Mouse (Mus musculus) ES-Bruce4 (cell line): ENCODE measurements around the gene Mgst1. TPM values are rescaled to one million over a fixed set of nuclear protein-coding genes. Genes with fewer than 3 reads are reported as not detected.

Experiments
- H3K27ac ChIP-seq: 2 replicates; pipeline ENCODE4 v1.5.1; 2012; ENCODE audit warnings: low read length, inconsistent platforms; ENCODE audit not compliant: insufficient read depth
- H3K27me3 ChIP-seq: 2 replicates; pipeline ENCODE4 v1.6.1; 2012; ENCODE audit warnings: mild to moderate bottlenecking, low read length, inconsistent platforms; ENCODE audit not compliant: control insufficient read depth, poor library complexity, insufficient read depth, severe bottlenecking
- H3K36me3 ChIP-seq: 2 replicates; pipeline ENCODE4 v1.6.1; 2012; ENCODE audit warnings: inconsistent platforms, mild to moderate bottlenecking, low read length, moderate library complexity; ENCODE audit not compliant: control insufficient read depth, poor library complexity, insufficient read depth, severe bottlenecking
- H3K4me1 ChIP-seq: one replicate; pipeline ENCODE4 v1.8.1; 2011; ENCODE audit warnings: low read length; ENCODE audit not compliant: control insufficient read depth, insufficient read depth
- H3K4me3 ChIP-seq: 2 replicates; pipeline ENCODE4 v1.5.1; 2011; ENCODE audit warnings: low read depth, mild to moderate bottlenecking, low read length
- H3K9ac ChIP-seq: 2 replicates; pipeline ENCODE4 v1.6.1; 2012; ENCODE audit warnings: low read depth, mild to moderate bottlenecking, inconsistent platforms; ENCODE audit not compliant: poor library complexity, severe bottlenecking
- H3K9me3 ChIP-seq: replicated peaks from 2 replicates; pipeline ENCODE4 v1.6.1; 2012; ENCODE audit warnings: mild to moderate bottlenecking, low read length, inconsistent platforms; ENCODE audit not compliant: control insufficient read depth, poor library complexity, insufficient read depth, severe bottlenecking
- CTCF ChIP-seq: IDR thresholded peaks from one replicate; pipeline ENCODE4 v1.8.1; 2011; ENCODE audit warnings: low read depth, low read length
- EP300 ChIP-seq: IDR thresholded peaks from 2 replicates; pipeline ENCODE4 v1.6.1; 2011; ENCODE audit warnings: low read depth, low read length; ENCODE audit not compliant: insufficient read depth
- POLR2A ChIP-seq: IDR thresholded peaks from one replicate; pipeline ENCODE4 v1.8.1; 2011; ENCODE audit warnings: low read length; ENCODE audit not compliant: insufficient read depth
- polyA plus RNA-seq: library from polyadenylated mRNA; stranded (reverse); fragments of >200 nt; gene quantifications from 2 replicates; pipeline ENCODE4 v1.2.4, GENCODE M21; 2011; ENCODE audit warnings: low read depth; ENCODE audit not compliant: missing spikeins, insufficient read depth, insufficient read length

Mgst1 gene
- polyA plus RNA-seq, 1 experiment: 11.4 TPM

GRCm38 (mm10) chr6:138142604-138143003 lies 2.5 kb downstream of the Mgst1 start:
- no peak overlapping the region for H3K27ac ChIP-seq
- no peaks in the 10 kb centered on the region for H3K4me1 ChIP-seq

GRCm38 (mm10) chr6:138143450-138143849 lies 3.3 kb downstream of the Mgst1 start:
- no peak overlapping the region for H3K9ac ChIP-seq
- no peaks in the 10 kb centered on the region for H3K36me3 ChIP-seq
- H3K27ac ChIP-seq: no peak overlapping the region
- H3K4me1 ChIP-seq: no peaks in the 10 kb centered on the region
- H3K27me3 ChIP-seq: no peaks in the 10 kb centered on the region
- H3K9me3 ChIP-seq: no peaks in the 10 kb centered on the region
- H3K4me3 ChIP-seq: no peak overlapping the region
- no peak for TF ChIP-seq CTCF
- no peak for TF ChIP-seq POLR2A
- TF ChIP-seq EP300: no peak

More at GRCm38 (mm10) chr6:138142604-138143003, 2.5 kb downstream of the Mgst1 start:
- no peaks in the 10 kb centered on the region for H3K36me3 ChIP-seq
- no peaks in the 10 kb centered on the region for H3K9me3 ChIP-seq
- H3K4me3 ChIP-seq: no peak overlapping the region
- TF ChIP-seq POLR2A (no peak), CTCF (no peak), EP300 (no peak)
- no peaks in the 10 kb centered on the region for H3K27me3 ChIP-seq
- no peak overlapping the region for H3K9ac ChIP-seq

DNA sequence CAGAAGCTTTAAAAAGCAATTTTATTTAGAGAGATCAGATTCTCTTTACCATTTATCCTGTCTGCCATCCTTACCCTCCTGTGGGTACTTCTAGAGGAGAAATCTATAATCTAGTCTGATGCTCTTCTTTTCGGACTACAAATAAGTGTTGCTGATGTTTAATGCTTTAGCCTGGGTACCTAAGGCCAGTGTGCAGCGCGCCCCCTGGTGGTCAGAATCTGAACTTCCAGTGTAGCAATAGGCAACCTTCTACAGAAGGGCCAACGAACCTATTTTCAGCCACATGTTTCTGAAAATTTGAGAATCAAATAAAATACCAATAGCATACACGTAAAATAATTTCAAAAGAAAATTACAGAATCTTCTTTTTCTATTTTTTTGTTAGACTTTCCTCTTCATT lies 13.0 kb downstream of the Mgst1 start:
- no peaks in the 10 kb centered on the region for H3K4me1 ChIP-seq

GRCm38 (mm10) chr6:138163920-138164319 lies 23.8 kb downstream of the Mgst1 start:
- H3K4me3 ChIP-seq: no peak overlapping the region
- H3K36me3 ChIP-seq: no peaks in the 10 kb centered on the region
- H3K4me1 ChIP-seq: no peaks in the 10 kb centered on the region
- H3K27me3 ChIP-seq: no peaks in the 10 kb centered on the region
- H3K9ac ChIP-seq: no peak overlapping the region
- no peaks in the 10 kb centered on the region for H3K9me3 ChIP-seq
- TF ChIP-seq POLR2A (no peak), CTCF (no peak), EP300 (no peak)
- H3K27ac ChIP-seq: no peak overlapping the region

More for the DNA sequence above, 13.0 kb downstream of the Mgst1 start:
- peak; percentile 87 for TF ChIP-seq CTCF
- no peak for TF ChIP-seq POLR2A
- Histone ChIP-seq H3K9me3 (no peaks in the 10 kb centered on the region), H3K27ac (no peak overlapping the region), H3K9ac (no peak overlapping the region), H3K27me3 (no peaks in the 10 kb centered on the region), H3K4me3 (no peak overlapping the region), H3K36me3 (no peaks in the 10 kb centered on the region)

- no peak overlapping the region for H3K9ac ChIP-seq
- no peaks in the 10 kb centered on the region for H3K4me1 ChIP-seq
- H3K36me3 ChIP-seq: no peaks in the 10 kb centered on the region
- no peak overlapping the region for H3K4me3 ChIP-seq
- no peaks in the 10 kb centered on the region for H3K9me3 ChIP-seq
- no peak for TF ChIP-seq CTCF
- TF ChIP-seq EP300: no peak
- no peak for TF ChIP-seq POLR2A
- H3K27me3 ChIP-seq: peaks cover 1% of the 10 kb centered on the region; the same call in 1 of the 2 replicates
- no peak overlapping the region for H3K27ac ChIP-seq
Observed at GRCm38 (mm10) chr6:138171480-138172224, 31.5 kb downstream of the Mgst1 start.

Other genes with a start within 250 kb of the Mgst1 start
- not detected in 2 replicates for gene Slc15a5, start 60.4 kb upstream of the Mgst1 start, polyA plus RNA-seq